Mouse (Mus musculus): ENCODE data around the gene Mtmr12.

GRCm38 (mm10) chr15:12207556-12208090 is 2.8 kb downstream of the Mtmr12 start:
- TF ChIP-seq CTCF (IDR thresholded peaks at IDR 0.05; ENCODE audit: insufficient read depth, low read length) (no peak), POLR2A (IDR thresholded peaks at IDR 0.05; ENCODE audit: borderline replicate concordance, extremely low read depth, low read depth, low read length) (no peak)

All from lung, adult 2 months (tissue).